Mouse (Mus musculus) midbrain, embryonic 11.5 days (tissue): ENCODE data around the gene Tspan2. TPM values are rescaled to one million over a fixed set of nuclear protein-coding genes. Genes with fewer than 3 reads are reported as not detected.

Experiments used
- ATAC-seq: fragments of 200-750 bp; cut with Nextera tagmentation; 2 replicates; pipeline ENCODE4 v1.8.0; 2017; ENCODE audit warnings: moderate TSS enrichment, moderate library complexity; ENCODE audit not compliant: low FRiP score
- DNase-seq: peaks from one replicate; pipeline ENCODE4 v3.0.0; 2015; ENCODE audit warnings: low spot score; ENCODE audit errors: missing footprints
- H3K27ac ChIP-seq: fragments of 300-500 bp; sonication (generic); 2 replicates; pipeline ENCODE4 v1.5.1; 2014; ENCODE audit warnings: low read depth, low read length
- H3K27me3 ChIP-seq: fragments of 300-500 bp; sonication (generic); 2 replicates; pipeline ENCODE4 v1.6.1; 2014; ENCODE audit warnings: mild to moderate bottlenecking, low read length, moderate library complexity, mixed read lengths; ENCODE audit not compliant: control insufficient read depth, insufficient read depth
- H3K36me3 ChIP-seq: fragments of 300-500 bp; sonication (generic); 2 replicates; pipeline ENCODE4 v1.6.1; 2014; ENCODE audit warnings: mild to moderate bottlenecking, low read length, moderate library complexity, mixed read lengths; ENCODE audit not compliant: control insufficient read depth, insufficient read depth
- H3K4me1 ChIP-seq: fragments of 300-500 bp; sonication (generic); 2 replicates; pipeline ENCODE4 v1.6.1; 2014; ENCODE audit warnings: low read length; ENCODE audit not compliant: control insufficient read depth, insufficient read depth
- H3K4me2 ChIP-seq: fragments of 300-500 bp; sonication (generic); 2 replicates; pipeline ENCODE4 v1.6.1; 2014; ENCODE audit warnings: mild to moderate bottlenecking, moderate library complexity
- H3K4me3 ChIP-seq: fragments of 300-500 bp; sonication (generic); 2 replicates; pipeline ENCODE4 v1.5.1; 2014; ENCODE audit warnings: low read depth, low read length
- H3K9ac ChIP-seq: fragments of 300-500 bp; sonication (generic); 2 replicates; pipeline ENCODE4 v1.6.1; 2014; ENCODE audit warnings: low read length
- H3K9me3 ChIP-seq: fragments of 300-500 bp; sonication (generic); 2 replicates; pipeline ENCODE4 v1.6.1; 2016; ENCODE audit warnings: low read length; ENCODE audit not compliant: control insufficient read depth
- WGBS: fragments of 180-500 bp; shearing (Covaris S2); extraction: QIAGEN DNeasy Blood & Tissue Kit; methylation state at CpG from one replicate; pipeline ENCODE4 v1.1.7; 2014; 5-methylcytosine and 5-hydroxymethylcytosine counted together
- polyA plus RNA-seq: library from polyadenylated mRNA; unstranded; fragments of >200 nt; fragmentation: Nextera tagmentation; extraction: Ambion mirVana; gene quantifications from 2 replicates; pipeline ENCODE4 v1.2.1, GENCODE M21; 2014

Gene Tspan2
- polyA plus RNA-seq, result 10.2 and 10.4 TPM in 2 replicates

- Histone ChIP-seq H3K4me2 (peak within 1 kb of the TSS; percentile 83), H3K4me1 (peaks cover 9% of the 10 kb centered on the region), H3K4me3 (peak within 1 kb of the TSS; percentile 58), H3K9me3 (no peaks in the 10 kb centered on the region), H3K27ac (no peak within 1 kb of the TSS), H3K36me3 (no peaks in the 10 kb centered on the region), H3K9ac (peak within 1 kb of the TSS; percentile 71), H3K27me3 (0 out of 2 replicates have a peak, but pooled peaks cover 3% of the 10 kb centered on the region)
- peak; percentile 90 for ATAC-seq
- peak; percentile 97 for DNase-seq
- under 1% methylated on average over 46 of the region's 54 CpGs for WGBS
Measured at GRCm38 (mm10) chr3:102734313-102735030, at the start of gene Tspan2. TSS of gene Tspan2 (plus strand) at chr3:102734529.

DNA sequence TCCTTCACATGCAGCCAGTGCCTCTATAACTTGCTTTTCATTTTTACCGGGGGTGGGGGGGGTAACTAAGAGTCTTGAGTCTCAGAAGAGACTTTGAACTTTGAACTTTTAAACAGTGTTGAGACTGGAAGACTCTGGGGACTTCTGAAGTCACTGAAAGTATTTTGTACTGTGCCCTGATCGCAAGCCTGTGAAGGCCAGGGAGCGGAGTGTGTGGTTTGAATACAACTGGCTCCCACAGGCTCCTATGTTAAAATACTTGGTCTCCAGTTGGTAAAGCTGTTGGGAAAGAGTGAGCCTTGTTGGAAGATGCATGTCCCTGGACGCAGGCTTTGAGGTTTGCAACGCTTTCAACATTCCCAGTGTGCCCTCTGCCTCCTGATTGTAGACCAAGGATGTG lies 47.5 kb upstream of the Tspan2 start:
- Histone ChIP-seq H3K9me3 (no peaks in the 10 kb centered on the region), H3K27ac (no peak overlapping the region), H3K4me3 (no peak overlapping the region), H3K4me1 (no peaks in the 10 kb centered on the region), H3K27me3 (no peaks in the 10 kb centered on the region), H3K9ac (no peak overlapping the region), H3K4me2 (no peak overlapping the region), H3K36me3 (no peaks in the 10 kb centered on the region)
- no peak for DNase-seq
- WGBS, result 85% methylated on average over 5 of the region's 5 CpGs
- ATAC-seq, result no peak

DNA sequence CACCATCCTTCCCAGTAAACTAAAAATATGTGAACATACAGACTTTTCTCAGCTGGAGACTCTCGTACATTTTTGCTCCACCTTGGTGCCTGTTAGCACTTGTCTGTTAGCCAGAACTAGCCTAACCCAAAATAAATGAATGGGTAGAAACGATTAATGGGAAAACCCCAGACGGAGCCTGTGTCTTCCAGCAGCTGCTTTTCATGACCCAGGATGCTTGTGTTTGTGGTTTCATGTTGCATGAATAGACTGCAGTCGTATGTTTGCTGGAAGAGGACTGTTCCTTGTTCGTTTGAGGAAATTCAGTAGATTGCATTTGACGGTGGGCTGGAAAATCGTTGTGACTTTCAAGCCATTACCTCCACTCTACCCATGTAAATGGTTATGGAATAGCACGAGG lies 46.5 kb upstream of the Tspan2 start:
- Histone ChIP-seq H3K4me2 (no peak overlapping the region), H3K9me3 (no peaks in the 10 kb centered on the region), H3K27me3 (no peaks in the 10 kb centered on the region), H3K36me3 (no peaks in the 10 kb centered on the region), H3K4me3 (no peak overlapping the region), H3K27ac (no peak overlapping the region), H3K4me1 (no peaks in the 10 kb centered on the region), H3K9ac (no peak overlapping the region)
- DNase-seq, result no peak
- WGBS, result 84% methylated on average over 8 of the region's 8 CpGs
- ATAC-seq, result no peak

DNA sequence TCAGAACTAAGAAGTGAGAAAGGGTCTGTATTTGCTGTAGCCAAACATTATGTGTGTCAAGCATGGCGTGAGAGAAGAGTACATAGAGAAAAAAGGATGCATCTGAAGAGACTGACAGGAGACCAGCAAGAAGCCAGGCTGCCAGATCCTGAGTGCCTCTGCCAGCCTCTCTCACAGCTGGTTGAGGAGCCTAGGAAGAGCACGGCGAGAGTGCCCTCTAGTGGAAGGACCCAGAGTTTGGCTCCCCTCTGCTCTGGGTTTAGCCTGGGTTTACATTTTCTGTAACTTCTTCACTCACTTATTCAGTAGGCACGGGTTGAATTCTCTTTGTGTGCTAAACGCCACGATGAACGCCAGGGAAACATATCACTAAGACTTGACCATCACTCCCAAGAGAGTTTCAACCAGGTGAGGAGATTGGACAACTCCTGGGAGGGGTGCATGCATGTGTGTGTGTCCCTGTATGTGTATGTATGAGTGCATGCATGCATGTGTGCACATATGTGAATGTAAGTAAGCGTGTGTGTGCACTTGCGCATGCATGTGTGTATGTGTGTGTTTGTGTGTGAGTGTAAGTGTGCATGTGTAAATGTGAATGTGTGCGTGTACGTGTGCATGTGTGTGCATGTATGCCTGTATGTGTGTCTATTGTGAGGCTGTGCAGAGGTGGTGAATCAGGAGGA lies 42.4 kb upstream of the Tspan2 start:
- 44% methylated on average over 11 of the region's 11 CpGs for WGBS
- peak; percentile 97 for DNase-seq
- Histone ChIP-seq H3K4me1 (no peaks in the 10 kb centered on the region), H3K4me2 (no peak overlapping the region), H3K9ac (no peak overlapping the region), H3K27me3 (no peaks in the 10 kb centered on the region), H3K27ac (no peak overlapping the region), H3K4me3 (no peak overlapping the region), H3K36me3 (no peaks in the 10 kb centered on the region), H3K9me3 (no peaks in the 10 kb centered on the region)
- peak; percentile 67; the same call in 1 of the 2 replicates for ATAC-seq

DNA sequence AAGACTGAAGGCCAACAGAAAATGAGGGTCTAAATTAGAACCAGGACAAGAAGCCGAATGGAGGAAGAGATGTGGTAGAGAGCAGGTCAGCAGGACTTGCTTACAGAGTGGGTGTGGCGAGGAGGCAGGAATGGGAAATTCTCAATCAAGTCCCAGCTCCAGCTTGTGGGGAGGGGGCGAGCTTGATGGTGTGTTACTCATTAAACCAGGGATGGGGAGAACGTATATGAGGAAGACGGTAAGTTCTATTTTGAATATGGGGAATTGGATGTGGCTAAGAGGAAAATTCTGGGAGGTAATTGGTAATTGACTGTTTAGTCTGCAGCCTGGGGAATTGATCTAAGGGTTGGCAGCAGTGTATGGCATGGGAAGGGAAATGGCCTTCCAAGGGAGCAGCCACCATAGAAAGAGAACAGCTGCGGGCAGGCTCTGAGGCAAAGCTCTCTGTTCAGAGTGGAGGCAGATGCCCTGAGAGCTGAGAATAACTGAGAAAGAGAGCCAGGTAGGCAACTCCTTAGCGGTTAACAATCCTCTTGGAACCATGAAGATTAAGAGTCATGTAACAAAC lies 41.5 kb upstream of the Tspan2 start:
- Histone ChIP-seq H3K27me3 (no peaks in the 10 kb centered on the region), H3K36me3 (no peaks in the 10 kb centered on the region), H3K9me3 (no peaks in the 10 kb centered on the region), H3K4me1 (no peaks in the 10 kb centered on the region), H3K27ac (no peak overlapping the region), H3K4me3 (no peak overlapping the region), H3K9ac (no peak overlapping the region), H3K4me2 (no peak overlapping the region)
- WGBS, result 81% methylated on average over 7 of the region's 7 CpGs
- DNase-seq, result no peak
- ATAC-seq, result no peak

GRCm38 (mm10) chr3:102698127-102698526 lies 36.2 kb upstream of the Tspan2 start:
- H3K27ac ChIP-seq, result no peak overlapping the region
- no peak overlapping the region for H3K9ac ChIP-seq
- no peak overlapping the region for H3K4me3 ChIP-seq
- 73% methylated on average over 2 of the region's 2 CpGs for WGBS
- no peak for ATAC-seq
- H3K36me3 ChIP-seq, result no peaks in the 10 kb centered on the region
- no peak for DNase-seq
- H3K4me1 ChIP-seq, result no peaks in the 10 kb centered on the region
- no peak overlapping the region for H3K4me2 ChIP-seq
- H3K9me3 ChIP-seq, result no peaks in the 10 kb centered on the region
- no peaks in the 10 kb centered on the region for H3K27me3 ChIP-seq

DNA sequence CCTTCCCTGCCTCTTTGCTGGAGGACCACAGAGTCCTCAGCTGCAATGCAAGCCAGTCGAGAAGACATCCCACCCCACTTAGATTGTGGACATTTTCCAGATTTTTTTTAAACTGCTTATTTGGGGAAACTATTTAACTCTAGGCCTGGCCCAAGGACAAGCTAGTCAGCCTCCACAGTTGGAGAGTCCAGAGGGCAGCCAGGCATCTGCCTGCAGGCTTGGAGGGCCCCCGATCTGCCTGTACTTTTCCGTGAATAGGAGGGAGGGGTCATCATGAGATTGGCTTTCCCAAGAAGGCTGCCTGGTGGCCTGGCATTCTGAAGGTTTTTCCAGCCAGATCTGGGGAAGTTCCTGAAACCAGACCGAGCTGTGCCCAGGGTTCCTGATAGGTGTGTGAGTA lies 33.0 kb upstream of the Tspan2 start:
- DNase-seq (no peak), ATAC-seq (no peak)
- Histone ChIP-seq H3K9me3 (no peaks in the 10 kb centered on the region), H3K9ac (no peak overlapping the region), H3K36me3 (no peaks in the 10 kb centered on the region), H3K27me3 (no peaks in the 10 kb centered on the region), H3K4me2 (no peak overlapping the region), H3K4me1 (no peaks in the 10 kb centered on the region), H3K27ac (no peak overlapping the region), H3K4me3 (no peak overlapping the region)
- WGBS, result 85% methylated on average over 4 of the region's 4 CpGs

- H3K27ac ChIP-seq, result no peak overlapping the region
- 41% methylated on average over 7 of the region's 7 CpGs for WGBS
- H3K9ac ChIP-seq, result no peak overlapping the region
- ATAC-seq, result no peak
- H3K4me2 ChIP-seq, result no peak overlapping the region
- no peaks in the 10 kb centered on the region for H3K27me3 ChIP-seq
- H3K4me1 ChIP-seq, result no peaks in the 10 kb centered on the region
- H3K4me3 ChIP-seq, result no peak overlapping the region
- H3K9me3 ChIP-seq, result no peaks in the 10 kb centered on the region
- peak; percentile 89 for DNase-seq
- no peaks in the 10 kb centered on the region for H3K36me3 ChIP-seq
Measured at GRCm38 (mm10) chr3:102701902-102702544, 32.3 kb upstream of the Tspan2 start.

DNA sequence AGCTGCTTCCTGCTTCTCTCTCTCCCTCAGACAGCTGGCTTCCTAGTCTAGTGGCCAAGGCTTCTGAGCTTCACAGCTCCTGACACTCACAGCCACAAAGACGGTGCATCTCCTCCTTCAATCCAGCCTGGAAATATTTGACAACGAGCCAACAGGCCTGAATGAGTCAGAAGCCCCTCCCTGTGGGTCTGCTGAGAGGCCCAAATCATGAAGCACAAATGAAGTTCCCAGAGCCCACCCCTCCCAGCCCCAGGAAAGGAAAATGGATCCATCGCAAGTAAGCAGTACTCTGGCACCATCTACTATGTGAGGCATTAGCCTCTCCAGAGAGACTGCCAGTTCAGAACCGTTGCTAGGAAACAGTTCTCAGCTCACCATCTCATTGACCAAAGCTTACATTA lies 30.3 kb upstream of the Tspan2 start:
- 72% methylated on average over 4 of the region's 4 CpGs for WGBS
- no peaks in the 10 kb centered on the region for H3K4me1 ChIP-seq

More for the DNA sequence above, 30.3 kb upstream of the Tspan2 start:
- no peak overlapping the region for H3K27ac ChIP-seq
- no peak overlapping the region for H3K4me3 ChIP-seq
- H3K9me3 ChIP-seq, result no peaks in the 10 kb centered on the region
- no peaks in the 10 kb centered on the region for H3K27me3 ChIP-seq
- no peaks in the 10 kb centered on the region for H3K36me3 ChIP-seq
- H3K9ac ChIP-seq, result no peak overlapping the region
- ATAC-seq (no peak), DNase-seq (no peak)
- no peak overlapping the region for H3K4me2 ChIP-seq
